Mouse (Mus musculus) monocyte, adult 59 days (primary cell): Measurements from ENCODE around the gene Prkar2a. TPM values are rescaled to one million over a fixed set of nuclear protein-coding genes. Genes with fewer than 3 reads are reported as not detected.

Experiments
- total RNA-seq, 2 experiments: library from RNA; stranded (reverse); gene quantifications; one replicate each; pipeline ENCODE4 v1.2.4; 2023

The Prkar2a gene
- total RNA-seq: 10 to 100 TPM; 21.8 to 27.1 TPM

DNA sequence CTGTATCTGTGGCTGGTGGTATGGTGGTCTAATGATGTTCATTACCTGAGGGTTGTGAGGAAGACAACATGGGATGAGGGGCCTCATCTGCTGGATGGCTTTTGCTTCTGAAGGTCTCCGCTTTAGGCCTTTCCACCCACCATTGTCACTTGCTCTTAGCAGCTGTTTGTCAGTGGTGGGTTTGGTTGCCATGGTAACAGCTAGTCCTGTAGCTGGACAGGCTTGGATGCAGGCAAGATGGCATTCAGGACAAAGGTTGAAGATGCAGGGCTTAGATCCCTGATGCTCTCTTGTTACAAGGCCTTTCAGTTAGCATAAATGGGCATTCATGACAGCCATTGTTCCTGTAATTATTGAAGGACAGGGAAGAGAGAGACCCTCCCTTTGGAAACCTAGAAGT lies at the start of gene Prkar2a:
TSS of gene Prkar2a (plus strand) at position 209 of the 400 bp plus-strand sequence.

DNA sequence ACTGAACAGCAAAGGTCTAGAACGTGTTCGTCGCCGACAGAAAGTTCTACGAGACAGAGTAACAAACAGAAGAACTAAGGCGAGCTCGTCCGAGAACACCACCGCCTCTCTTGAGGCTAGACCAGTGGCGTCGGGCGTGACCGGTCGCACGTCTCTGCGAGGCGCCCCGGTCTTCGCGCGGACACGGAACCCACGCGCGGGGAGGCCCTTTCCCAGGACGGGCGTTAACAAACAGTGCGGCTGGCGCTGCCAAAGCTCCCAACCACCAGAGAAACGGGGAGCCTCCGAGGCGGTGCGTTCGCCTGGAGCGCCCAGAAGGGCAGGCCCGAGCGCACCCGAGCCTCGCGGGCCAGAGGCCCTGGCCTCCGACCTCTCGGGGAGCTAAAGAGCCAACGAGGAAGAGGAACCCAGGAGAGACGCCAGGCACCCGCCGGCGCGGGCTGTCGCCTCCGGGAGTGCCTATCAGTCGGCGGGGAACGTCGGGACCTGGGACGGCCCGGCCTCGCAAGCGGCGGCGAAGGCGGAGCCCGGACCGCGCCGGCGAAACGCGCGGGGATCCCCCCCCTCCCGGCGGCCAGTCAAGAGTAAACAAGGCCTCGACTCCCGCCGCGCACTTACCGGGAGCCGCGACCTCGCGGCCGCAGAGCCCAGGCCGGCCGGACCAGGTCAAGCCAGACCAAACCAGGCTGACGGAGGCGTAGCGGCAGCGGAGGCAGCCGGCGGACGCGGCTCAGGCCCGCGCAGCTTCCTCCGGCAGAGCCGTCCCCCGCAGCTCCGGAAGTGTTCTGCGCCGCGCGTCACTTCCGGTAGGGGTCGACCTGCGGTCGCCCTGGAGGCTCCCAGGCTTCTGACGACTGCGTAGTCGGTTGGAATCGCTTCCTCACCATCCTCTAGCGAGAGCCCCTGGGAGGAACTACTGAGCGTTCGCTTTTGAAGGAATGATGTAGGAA lies 40.2 kb upstream of the Prkar2a start, which contains the start of gene Arih2:
TSS of gene Arih2 (minus strand) at position 776 of the 950 bp plus-strand sequence.

DNA sequence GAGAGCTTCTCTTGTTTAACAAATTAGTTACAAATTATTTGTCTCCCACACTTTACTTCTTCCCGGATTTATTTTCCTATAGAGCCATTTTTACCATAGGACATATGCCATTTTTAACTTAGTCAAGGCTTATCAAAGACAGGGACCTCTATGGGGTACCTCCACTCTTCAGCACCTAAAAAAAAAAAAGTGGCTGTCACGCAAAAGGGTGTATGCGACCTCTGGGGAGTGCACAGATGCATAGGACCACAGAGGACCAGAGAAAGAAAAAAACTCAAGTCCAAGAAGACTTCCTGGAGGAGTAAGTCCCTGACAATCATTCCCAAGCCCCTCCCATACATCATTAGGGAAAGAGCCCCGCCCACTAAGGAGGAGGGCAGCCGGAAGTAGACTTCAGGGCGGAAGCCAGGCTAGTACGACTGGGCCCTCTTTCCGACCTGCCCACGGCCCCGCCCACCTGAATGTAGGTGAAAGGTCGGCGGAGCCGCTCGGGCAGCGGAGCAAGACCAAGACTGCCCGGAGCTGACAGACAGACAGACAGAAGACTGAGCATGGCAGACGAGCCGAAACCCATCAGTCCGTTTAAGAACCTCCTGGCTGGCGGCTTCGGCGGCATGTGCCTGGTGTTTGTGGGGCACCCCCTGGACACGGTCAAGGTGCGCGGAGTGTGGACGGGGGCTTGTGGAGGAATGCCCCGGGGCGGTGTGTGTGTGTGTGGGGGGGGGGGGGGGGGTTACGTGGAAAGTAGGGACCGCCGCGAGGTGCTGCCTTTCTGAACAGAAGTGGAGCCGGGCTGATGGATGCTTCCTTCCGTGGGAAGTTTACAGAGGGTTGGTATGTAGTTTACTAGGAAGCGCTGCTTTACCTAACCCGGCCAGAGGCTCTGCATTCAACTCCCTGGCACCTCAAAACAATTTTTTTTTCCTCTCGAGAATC lies 27.2 kb upstream of the Prkar2a start, which contains the start of gene Slc25a20:
TSS of gene Slc25a20 (plus strand) at position 412 of the 936 bp plus-strand sequence.

DNA sequence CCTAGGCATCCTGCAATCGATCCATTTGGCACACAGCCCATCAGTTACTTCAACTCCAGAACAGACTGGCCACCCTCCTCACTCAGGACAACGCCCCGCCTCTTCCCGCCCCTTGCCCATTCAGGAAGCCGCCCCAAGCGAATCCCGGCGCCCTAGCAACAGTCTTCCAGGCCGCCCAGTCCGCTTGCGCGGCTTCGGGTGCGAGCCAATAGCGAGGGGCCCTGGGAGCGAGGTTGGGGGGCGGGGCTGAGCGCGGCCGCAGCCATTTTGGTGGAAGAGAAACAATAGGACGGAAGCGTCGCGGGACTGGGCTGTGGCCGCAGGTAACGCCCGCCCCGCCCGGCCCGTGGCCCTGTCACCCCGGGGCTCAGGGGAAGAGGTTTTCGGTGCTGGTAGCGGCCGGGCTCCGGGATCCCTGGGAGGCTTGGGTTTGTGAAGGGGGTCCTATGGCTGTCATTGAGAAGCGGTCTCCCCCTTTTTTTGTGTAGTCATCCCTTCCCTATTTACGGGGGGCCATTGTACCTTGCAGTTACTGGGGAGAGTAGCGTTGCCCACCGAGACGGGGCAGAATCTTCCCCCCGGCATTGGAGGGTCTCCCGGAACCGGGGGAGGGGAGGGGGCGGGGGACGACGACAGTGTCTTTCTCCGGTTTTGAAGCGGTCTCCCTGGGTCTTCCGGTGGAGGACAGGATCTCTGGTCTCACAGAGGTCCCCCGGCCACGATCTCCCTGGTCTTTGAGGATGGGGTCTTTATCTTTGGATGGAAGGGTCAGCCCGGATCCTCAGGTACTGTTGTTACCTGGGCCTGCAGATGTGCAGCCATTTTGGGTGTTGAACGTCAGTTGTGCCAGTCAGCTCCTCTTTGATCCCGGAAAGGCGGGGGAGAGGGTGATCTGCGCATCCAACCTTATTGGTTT lies 94.7 kb downstream of the Prkar2a start, which contains the start of gene Ip6k2:
TSS of gene Ip6k2 (plus strand) at position 249 of the 916 bp plus-strand sequence.

Other genes starting within 250 kb of the Prkar2a start
- 10 to 100 TPM; 16.6 to 24.8 TPM for gene Ccdc71, start 228.8 kb upstream of the Prkar2a start, total RNA-seq
- gene Klhdc8b, start 227.7 kb upstream of the Prkar2a start, total RNA-seq: 1 to 10 TPM; 1.7 to 1.8 TPM
- under 1 TPM; 0.36 to 1.00 TPM for gene Lamb2, start 209.6 kb upstream of the Prkar2a start, total RNA-seq
- gene Usp19, start 198.7 kb upstream of the Prkar2a start, total RNA-seq: 100 to 1,000 TPM; 176 to 197 TPM
- 100 to 1,000 TPM; 145 to 176 TPM for gene Qars, start 181.6 kb upstream of the Prkar2a start, total RNA-seq
- 100 to 1,000 TPM; 142 to 149 TPM for gene Qrich1, start 172.5 kb upstream of the Prkar2a start, total RNA-seq
- gene Impdh2, start 129.0 kb upstream of the Prkar2a start, total RNA-seq: 10 to 100 TPM; 93.4 to 98.0 TPM
- 10 to 100 TPM; 26.0 to 30.1 TPM for gene Ndufaf3, start 121.9 kb upstream of the Prkar2a start, total RNA-seq
- gene Dalrd3, start 119.4 kb upstream of the Prkar2a start, total RNA-seq: 10 to 100 TPM; 33.7 to 38.3 TPM
- 1 to 10 TPM; 3.8 to 4.3 TPM for gene Wdr6, start 110.6 kb upstream of the Prkar2a start, total RNA-seq
- under 1 TPM in 1 of 2 experiments, not detected in 1; 0.67 TPM for gene P4htm, start 91.6 kb upstream of the Prkar2a start, total RNA-seq
- gene Arih2, start 39.9 kb upstream of the Prkar2a start, total RNA-seq: 100 to 1,000 TPM; 119 to 166 TPM
- 10 to 100 TPM; 28.1 to 30.7 TPM for gene Slc25a20, start 27.2 kb upstream of the Prkar2a start, total RNA-seq
- gene Ip6k2, start 94.5 kb downstream of the Prkar2a start, total RNA-seq: 10 to 100 TPM; 28.4 to 30.1 TPM
- 10 to 100 TPM; 17.4 to 19.2 TPM for gene Nckipsd, start 119.1 kb downstream of the Prkar2a start, total RNA-seq
- 10 to 100 TPM; 23.3 to 26.8 TPM for gene Celsr3, start 137.0 kb downstream of the Prkar2a start, total RNA-seq
- 10 to 100 TPM; 34.8 to 35.7 TPM for gene Slc26a6, start 164.0 kb downstream of the Prkar2a start, total RNA-seq
- 1 to 10 TPM in 1 of 2 experiments, not detected in 1; 1.6 TPM for gene Tmem89, start 225.3 kb downstream of the Prkar2a start, total RNA-seq
- 100 to 1,000 TPM; 166 to 170 TPM for gene Uqcrc1, start 247.3 kb downstream of the Prkar2a start, total RNA-seq